In genomic region chr12:86234295-86234694, GRCm38 (mm10) we compare ENCODE assay signal across 17 mouse cellular contexts.
"Had no signal": no experiment of that assay in that cellular context is flagged by ENCODE, and none has a peak within 500 bp of the region (broad histone marks: within the 10 kb centered on the region; RNA-seq: fewer than 3 reads in every experiment).

No protein-coding gene starts in this region.

- H3K9ac ChIP-seq: hindbrain, embryonic 14.5 days; limb, embryonic 12.5 days; limb, embryonic 15.5 days; liver, embryonic 15.5 days had no signal

- H3K4me3 ChIP-seq: limb, embryonic 12.5 days; limb, embryonic 15.5 days; liver, embryonic 15.5 days had no signal

- H3K4me1 ChIP-seq: limb, embryonic 12.5 days; limb, embryonic 15.5 days; liver, embryonic 15.5 days had no signal

- DNase-seq: kidney, adult 2 months; kidney, postnatal 36 days; left cerebral cortex, postnatal 4 days; lung, postnatal 10 days; midbrain, embryonic 14.5 days; thymus, adult 18-20 months; thymus, postnatal 14 days; thymus, postnatal 4 days had no signal

- H3K27me3 ChIP-seq: limb, embryonic 15.5 days had no signal

- ATAC-seq: hindbrain, postnatal 0 days; inflammation-experienced regulatory T-cells, adult 6 months had no signal

- H3K36me3 ChIP-seq: limb, embryonic 12.5 days; limb, embryonic 15.5 days; liver, embryonic 15.5 days had no signal

- H3K27ac ChIP-seq: hindbrain, embryonic 14.5 days; hindbrain, postnatal 0 days; kidney, postnatal 0 days; limb, embryonic 12.5 days; limb, embryonic 15.5 days; liver, embryonic 15.5 days had no signal

- H3K9me3 ChIP-seq: limb, embryonic 12.5 days; limb, embryonic 15.5 days; liver, embryonic 15.5 days had no signal

- H3K4me2 ChIP-seq: hindbrain, embryonic 14.5 days; limb, embryonic 12.5 days; limb, embryonic 15.5 days; liver, embryonic 11.5 days; liver, embryonic 15.5 days; midbrain, embryonic 11.5 days had no signal
